In the genomic region with DNA sequence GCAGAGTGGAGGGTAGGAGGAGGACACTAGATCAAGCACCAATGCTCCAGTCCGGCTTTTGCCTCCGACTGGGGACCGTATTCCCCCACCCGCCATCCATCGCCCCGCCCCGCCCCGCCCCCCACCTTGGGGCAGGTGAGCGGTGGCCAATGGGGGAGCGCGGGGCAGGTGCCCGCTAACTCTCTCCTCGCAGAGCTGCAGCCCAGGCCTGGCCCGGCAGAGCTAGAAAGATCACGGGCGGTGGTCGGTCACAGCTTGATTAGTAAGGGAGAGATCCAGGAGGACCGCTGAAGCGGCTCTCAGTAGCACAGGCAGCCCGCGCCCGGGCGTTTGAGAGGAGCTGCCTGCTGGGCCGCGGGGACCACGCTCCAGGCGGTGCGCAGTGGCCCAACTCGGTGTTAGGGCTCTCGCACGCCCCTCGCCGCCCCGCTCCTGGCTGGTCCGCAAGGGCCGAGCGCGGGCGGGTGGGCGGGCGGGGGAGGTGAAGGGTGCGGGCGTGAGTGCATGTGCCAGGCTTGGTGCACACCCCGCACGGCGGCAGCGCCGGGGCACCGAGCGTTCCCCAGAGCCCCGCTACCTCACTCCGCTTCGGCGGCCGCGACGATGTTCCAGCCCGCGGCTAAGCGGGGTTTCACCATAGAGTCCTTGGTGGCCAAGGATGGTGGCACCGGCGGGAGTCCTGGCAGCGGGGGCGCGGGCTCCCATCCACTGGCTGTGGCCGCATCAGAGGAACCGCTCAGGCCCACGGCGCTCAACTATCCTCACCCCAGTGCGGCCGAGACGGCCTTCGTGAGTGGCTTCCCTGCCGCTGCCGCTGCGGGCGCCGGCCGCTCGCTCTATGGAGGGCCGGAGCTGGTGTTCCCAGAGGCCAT, we compare ENCODE assay signal across 8 mouse cellular contexts. TPM values are rescaled to one million over a fixed set of nuclear protein-coding genes. Genes with fewer than 3 reads are reported as not detected.
DNase-seq lines count a peak whose midpoint lies in the region; ATAC-seq and TF ChIP-seq lines count a peak whose summit lies in the region.

Emx1 (plus strand) TSS at position 99 of the 872 bp plus-strand sequence.

- peak within 1 kb of the TSS; percentile 92 for H3K4me2 ChIP-seq in hindbrain, embryonic 11.5 days (replicated peaks; ENCODE audit: low read depth, low read length)
- peak within 1 kb of the TSS; percentile 70 for H3K4me2 ChIP-seq in lung, embryonic 14.5 days

- TF ChIP-seq CTCF in lung, embryonic 14.5 days (IDR thresholded peaks at IDR 0.05; ENCODE audit: low read depth), result no peak
- TF ChIP-seq CTCF in thymus, adult 2 months (IDR thresholded peaks at IDR 0.05; ENCODE audit: borderline replicate concordance, control insufficient read depth, extremely low read depth, insufficient read depth, low read length, poor library complexity), result no peak

- no peaks in the 10 kb centered on the region for H3K36me3 ChIP-seq in hindbrain, embryonic 11.5 days (ENCODE audit: control insufficient read depth, insufficient read depth, low read length)
- H3K36me3 ChIP-seq in lung, embryonic 14.5 days (ENCODE audit: insufficient read depth), result no peaks in the 10 kb centered on the region
- no peaks in the 10 kb centered on the region for H3K36me3 ChIP-seq in thymus, adult 2 months (ENCODE audit: control insufficient read depth, insufficient read depth, low read length)

- H3K4me1 ChIP-seq in hindbrain, embryonic 11.5 days (replicated peaks; ENCODE audit: control insufficient read depth, insufficient read depth, low read length), result peaks cover 17% of the 10 kb centered on the region
- peaks cover 3% of the 10 kb centered on the region; the same call in 1 of the 2 replicates for H3K4me1 ChIP-seq in lung, embryonic 14.5 days (ENCODE audit: insufficient read depth)
- no peaks in the 10 kb centered on the region for H3K4me1 ChIP-seq in thymus, adult 2 months (replicated peaks; ENCODE audit: control insufficient read depth, insufficient read depth, low read length)

- TF ChIP-seq POLR2A in thymus, adult 2 months (IDR thresholded peaks at IDR 0.05; ENCODE audit: control insufficient read depth, extremely low read depth, insufficient read depth, low read length, poor library complexity), result no peak

- DNase-seq in adrenal gland, postnatal 10 days, result peak; percentile 29
- DNase-seq in adrenal gland, postnatal 4 days (ENCODE audit: low spot score in 2 of 2), result no peak
- DNase-seq in embryo, embryonic 10 days (ENCODE audit: low spot score), result peak; percentile 64
- peak; percentile 73 for DNase-seq in hindbrain, embryonic 11.5 days (ENCODE audit: low spot score)
- DNase-seq in layer of hippocampus, adult 9-11 months, result peak; percentile 54
- peak; percentile 49 for DNase-seq in lung, embryonic 14.5 days
- peak; percentile 67 to 75 for DNase-seq in right cerebral cortex, adult 2 months (ENCODE audit: low spot score in 2 of 2)
- DNase-seq in thymus, adult 2 months, result no peak

- peak within 1 kb of the TSS; percentile 41 for H3K4me3 ChIP-seq in hindbrain, embryonic 11.5 days (ENCODE audit: low read depth, low read length)
- H3K4me3 ChIP-seq in lung, embryonic 14.5 days (ENCODE audit: low read depth, low read length), result peak within 1 kb of the TSS; percentile 40
- H3K4me3 ChIP-seq in thymus, adult 2 months (ENCODE audit: control insufficient read depth, insufficient read depth, low read length), result no peak within 1 kb of the TSS

- under 1% methylated on average over 71 of the region's 81 CpGs for WGBS in hindbrain, embryonic 11.5 days
- under 1% methylated on average over 77 of the region's 81 CpGs for whole genome bisulfite sequencing in lung, embryonic 14.5 days
- WGBS in thymus, adult 2 months, result 6% methylated on average over 81 of the region's 81 CpGs

- H3K9ac ChIP-seq in hindbrain, embryonic 11.5 days (ENCODE audit: low read depth, low read length), result no peak within 1 kb of the TSS
- no peak within 1 kb of the TSS for H3K9ac ChIP-seq in lung, embryonic 14.5 days

- H3K27me3 ChIP-seq in hindbrain, embryonic 11.5 days (ENCODE audit: control insufficient read depth, insufficient read depth, low read length), result peaks cover 78% of the 10 kb centered on the region
- peaks cover 92% of the 10 kb centered on the region for H3K27me3 ChIP-seq in lung, embryonic 14.5 days (ENCODE audit: insufficient read depth, low read length)
- H3K27me3 ChIP-seq in thymus, adult 2 months (ENCODE audit: control insufficient read depth, insufficient read depth, low read length), result peaks cover 33% of the 10 kb centered on the region

- no peak within 1 kb of the TSS for H3K27ac ChIP-seq in hindbrain, embryonic 11.5 days (ENCODE audit: low read depth, low read length)
- no peak within 1 kb of the TSS for H3K27ac ChIP-seq in lung, embryonic 14.5 days (ENCODE audit: low read depth)
- no peak within 1 kb of the TSS for H3K27ac ChIP-seq in thymus, adult 2 months (ENCODE audit: control insufficient read depth, insufficient read depth, low read length)

- peak; percentile 66 for ATAC-seq in hindbrain, embryonic 11.5 days (ENCODE audit: low FRiP score)
- ATAC-seq in lung, embryonic 14.5 days (ENCODE audit: insufficient read depth), result peak; percentile 77

- no peaks in the 10 kb centered on the region for H3K9me3 ChIP-seq in hindbrain, embryonic 11.5 days (ENCODE audit: control insufficient read depth, low read length)
- no peaks in the 10 kb centered on the region for H3K9me3 ChIP-seq in lung, embryonic 14.5 days (ENCODE audit: low read depth, low read length)

RNA-seq across cellular contexts. Expression of gene Emx1, which starts in this region (rescaled TPM):
- not detected for total RNA-seq in adrenal gland, postnatal 10 days (2021)
- total RNA-seq in adrenal gland, postnatal 4 days (2021), result 1 to 10 TPM in 1 of 2 experiments, under 1 TPM in 1; 0.31 to 4.5 TPM
- 0.13 TPM in 1 of 2 replicates, not detected in the other for polyA plus RNA-seq in hindbrain, embryonic 11.5 days (2014; fragmentation: Nextera tagmentation; extraction: Ambion mirVana)
- polyA plus RNA-seq in lung, embryonic 14.5 days (2014; fragmentation: Nextera tagmentation; extraction: Ambion mirVana), result 0.23 TPM in 1 of 2 replicates, not detected in the other
- 0.23 and 0.40 TPM in 2 replicates for polyA plus RNA-seq in thymus, adult 2 months (2012; rRNA removed)

Comparison
In these comparisons a context has a peak if more than half of its experiments do, and no peak if none do; other contexts are left out.
1. Peak in DNase-seq in adrenal gland, postnatal 10 days; RNA of the gene not detected or under 1 TPM.
2. Peak in DNase-seq, ATAC-seq, H3K4me3 ChIP-seq and H3K4me2 ChIP-seq in hindbrain, embryonic 11.5 days; RNA of the gene not detected or under 1 TPM.
3. Peak in DNase-seq, ATAC-seq, H3K4me3 ChIP-seq and H3K4me2 ChIP-seq in lung, embryonic 14.5 days; RNA of the gene not detected or under 1 TPM.
4. DNase-seq: peak in embryo, embryonic 10 days (single experiment), layer of hippocampus, adult 9-11 months (single experiment) and right cerebral cortex, adult 2 months (2 of 2); none in adrenal gland, postnatal 4 days (0 of 2) and thymus, adult 2 months (single experiment).